Mouse (Mus musculus) spleen, postnatal 36 days (tissue): ENCODE measurements around the gene B4galnt2.

Experiments used
- DNase-seq, 2 experiments: peaks; one replicate each; pipeline ENCODE4 v3.0.0; 2022; ENCODE audit warnings: low spot score in 2 of 2, mixed read lengths in 1 of 2

The B4galnt2 gene

DNA sequence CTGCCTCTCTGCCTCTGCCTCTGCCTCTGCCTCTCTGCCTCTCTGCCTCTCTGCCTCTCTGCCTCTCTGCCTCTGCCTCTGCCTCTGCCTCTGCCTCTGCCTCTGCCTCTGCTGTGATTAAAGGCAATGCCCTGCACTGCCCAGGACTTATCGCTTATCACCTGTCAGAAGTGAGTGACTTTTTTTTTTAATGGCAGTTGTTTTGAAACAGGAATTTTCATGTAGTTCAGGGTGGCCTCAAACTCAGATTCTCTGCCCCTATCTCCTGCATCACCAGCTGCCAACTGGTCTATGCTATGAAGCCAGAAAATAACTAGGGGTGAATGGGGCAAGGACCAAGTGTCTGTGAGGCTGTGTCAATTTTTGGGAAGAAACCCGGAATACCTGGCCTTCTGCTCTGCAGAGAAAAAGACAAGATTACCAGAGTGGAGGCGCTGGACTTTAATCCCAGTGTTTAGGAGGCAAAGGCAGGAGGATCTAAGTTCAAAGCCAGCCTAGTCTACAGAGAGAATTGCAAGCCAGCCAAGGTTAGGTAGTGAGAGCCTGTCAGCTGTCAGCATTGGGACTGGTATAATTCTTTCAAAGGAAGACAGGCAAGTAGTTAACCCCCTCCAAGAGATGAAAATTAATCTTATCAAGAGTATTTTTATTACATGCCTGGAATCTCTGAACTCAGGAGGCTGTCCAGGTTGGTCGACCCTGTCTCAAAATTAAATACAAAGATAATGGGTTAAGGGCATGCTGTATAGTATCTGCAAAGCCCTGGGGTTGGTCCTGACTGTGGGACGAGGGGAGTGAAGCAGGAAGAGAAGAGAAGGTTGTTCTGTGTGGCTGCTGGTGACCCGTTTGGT lies 88.1 kb downstream of the B4galnt2 start:
- DNase-seq, result no peak

DNA sequence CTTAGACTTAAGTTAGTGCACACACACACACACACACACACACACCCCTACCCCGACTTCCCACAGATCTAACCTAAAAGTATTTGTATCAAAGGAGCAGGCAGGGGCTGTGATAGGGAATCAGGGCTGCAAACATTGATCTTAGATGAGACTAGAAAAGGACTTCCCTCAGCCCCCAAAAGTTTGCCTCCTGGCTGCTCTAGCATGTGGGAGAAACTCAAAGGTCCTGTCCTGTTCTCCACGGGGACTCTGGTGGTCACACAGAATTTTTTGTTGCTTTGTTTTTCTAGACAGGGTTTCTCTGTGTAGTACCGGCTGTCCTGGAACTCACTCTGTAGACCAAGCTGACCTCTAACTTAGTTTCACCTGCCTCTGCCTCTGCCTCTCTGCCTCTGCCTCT lies 89.1 kb downstream of the B4galnt2 start:
- DNase-seq, result no peak

- DNase-seq, result no peak
Observed at GRCm38 (mm10) chr11:95824877-95825243, 89.8 kb downstream of the B4galnt2 start.

GRCm38 (mm10) chr11:95824071-95824876 lies 90.4 kb downstream of the B4galnt2 start, which contains the start of gene Phospho1:
TSS of gene Phospho1 (plus strand) at chr11:95824499.
- peak; percentile 85 to 88 for DNase-seq

GRCm38 (mm10) chr11:95822437-95822836 lies 92.3 kb downstream of the B4galnt2 start:
- DNase-seq, result no peak

GRCm38 (mm10) chr11:95821511-95821910 lies 93.2 kb downstream of the B4galnt2 start:
- DNase-seq, result no peak

DNA sequence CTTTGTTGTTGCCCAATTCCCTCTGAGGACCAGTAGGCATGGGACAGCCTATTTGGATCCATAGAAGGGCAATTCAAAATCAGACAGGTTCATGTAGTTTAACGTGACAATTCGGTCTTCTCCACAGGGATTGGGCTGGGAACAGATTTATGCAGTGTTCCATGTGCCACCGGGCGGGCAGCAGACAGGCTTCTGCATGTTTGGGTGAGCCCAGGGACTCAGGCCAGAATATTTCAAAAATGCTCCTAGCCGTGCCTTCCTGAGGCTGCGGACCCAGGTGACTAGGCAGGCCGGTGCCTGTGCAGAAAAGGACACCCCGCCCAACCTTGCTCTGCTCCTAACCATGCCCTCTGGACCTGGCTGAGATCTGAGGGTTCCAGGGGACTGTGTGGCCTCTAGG lies 95.6 kb downstream of the B4galnt2 start:
- no peak for DNase-seq
